Mouse (Mus musculus) heart, embryonic 10.5 days (tissue): ENCODE measurements around the gene Kat6b. TPM values are rescaled to one million over a fixed set of nuclear protein-coding genes. Genes with fewer than 3 reads are reported as not detected.
A peak's percentile ranks its signal among the peaks of the same experiment; 100 is the strongest.

Experiments used
- DNase-seq: peaks from one replicate; pipeline ENCODE4 v3.0.0-alpha.2; 2017; ENCODE audit warnings: low spot score
- H3K27ac ChIP-seq: fragments of 300-500 bp; sonication (generic); 2 replicates; pipeline ENCODE4 v1.5.1; 2016; ENCODE audit warnings: mild to moderate bottlenecking
- H3K27me3 ChIP-seq: fragments of 300-500 bp; sonication (generic); 2 replicates; pipeline ENCODE4 v1.6.1; 2016; ENCODE audit warnings: mild to moderate bottlenecking; ENCODE audit not compliant: poor library complexity, insufficient read depth, severe bottlenecking
- H3K36me3 ChIP-seq: fragments of 300-500 bp; sonication (generic); 2 replicates; pipeline ENCODE4 v1.6.1; 2016; ENCODE audit warnings: mild to moderate bottlenecking, moderate library complexity
- H3K4me1 ChIP-seq: fragments of 300-500 bp; sonication (generic); 2 replicates; pipeline ENCODE4 v1.6.1; 2016; ENCODE audit warnings: mild to moderate bottlenecking
- H3K4me3 ChIP-seq: fragments of 300-500 bp; sonication (generic); 2 replicates; pipeline ENCODE4 v1.5.1; 2016; ENCODE audit warnings: mild to moderate bottlenecking, moderate library complexity
- H3K9me3 ChIP-seq: fragments of 300-500 bp; sonication (generic); 2 replicates; pipeline ENCODE4 v1.6.1; 2016; ENCODE audit warnings: mild to moderate bottlenecking, moderate library complexity
- whole genome bisulfite sequencing: fragments of 180-500 bp; shearing (Covaris S2); methylation state at CpG from one replicate; pipeline ENCODE4 v1.1.7; 2016; 5-methylcytosine and 5-hydroxymethylcytosine counted together
- polyA plus RNA-seq: library from polyadenylated mRNA; unstranded; fragments of >200 nt; fragmentation: Nextera tagmentation; extraction: Ambion mirVana; gene quantifications from 2 replicates; pipeline ENCODE4 v1.2.1, GENCODE M21; 2016

The Kat6b gene
- 9.3 and 11.1 TPM in 2 replicates for polyA plus RNA-seq

DNA sequence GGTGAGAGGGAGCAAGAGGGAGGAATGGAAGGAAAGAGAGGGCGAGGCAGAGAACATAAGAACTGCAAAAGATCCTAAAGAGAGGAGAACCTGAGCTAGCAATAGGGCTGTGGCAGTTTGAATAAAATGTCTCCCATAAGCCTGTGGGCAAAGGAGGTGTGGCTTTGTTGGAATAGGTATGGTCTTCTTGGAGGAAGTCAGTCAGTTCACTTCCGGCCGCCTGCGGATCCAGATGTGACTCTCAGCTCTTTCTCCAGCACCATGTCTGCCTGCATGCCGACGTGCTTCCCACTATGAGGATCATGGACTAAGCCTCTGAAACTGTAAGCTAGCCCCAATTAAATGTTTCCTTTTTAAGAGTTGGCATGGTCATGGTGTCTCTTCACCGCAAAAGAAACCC is at the start of gene Kat6b:
Gene Kat6b (plus strand): TSS at position 204 of the 400 bp plus-strand sequence.
- no peak within 1 kb of the TSS for H3K27ac ChIP-seq
- no peaks in the 10 kb centered on the region for H3K36me3 ChIP-seq
- DNase-seq, result no peak
- no peaks in the 10 kb centered on the region for H3K4me1 ChIP-seq
- 87% methylated on average over 7 of the region's 7 CpGs for WGBS
- no peaks in the 10 kb centered on the region for H3K27me3 ChIP-seq
- no peaks in the 10 kb centered on the region for H3K9me3 ChIP-seq
- no peak within 1 kb of the TSS for H3K4me3 ChIP-seq

DNA sequence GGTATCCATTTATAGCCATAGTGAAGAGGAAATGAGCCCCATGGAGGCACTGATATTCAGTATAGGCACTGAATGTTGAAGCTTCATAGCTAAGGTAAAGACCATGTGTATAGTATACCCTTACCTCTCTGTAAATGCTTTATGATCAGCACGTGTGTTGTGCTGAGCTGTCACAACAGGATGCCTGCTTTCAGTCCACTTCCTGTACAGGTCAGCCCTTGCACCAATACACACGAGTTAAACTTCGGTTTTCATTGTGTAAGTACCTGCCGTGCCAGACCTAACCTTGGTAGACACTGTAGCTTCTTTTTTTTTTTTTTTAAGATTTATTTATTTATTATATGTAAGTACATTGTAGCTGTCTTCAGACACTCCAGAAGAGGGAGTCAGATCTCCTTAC is 47.8 kb upstream of the Kat6b start:
- 85% methylated on average over 4 of the region's 4 CpGs for WGBS
- no peak overlapping the region for H3K27ac ChIP-seq
- H3K27me3 ChIP-seq, result no peaks in the 10 kb centered on the region
- no peak for DNase-seq
- H3K4me3 ChIP-seq, result no peak overlapping the region
- H3K9me3 ChIP-seq, result no peaks in the 10 kb centered on the region
- peaks cover 20% of the 10 kb centered on the region for H3K36me3 ChIP-seq
- H3K4me1 ChIP-seq, result peaks cover 19% of the 10 kb centered on the region

DNA sequence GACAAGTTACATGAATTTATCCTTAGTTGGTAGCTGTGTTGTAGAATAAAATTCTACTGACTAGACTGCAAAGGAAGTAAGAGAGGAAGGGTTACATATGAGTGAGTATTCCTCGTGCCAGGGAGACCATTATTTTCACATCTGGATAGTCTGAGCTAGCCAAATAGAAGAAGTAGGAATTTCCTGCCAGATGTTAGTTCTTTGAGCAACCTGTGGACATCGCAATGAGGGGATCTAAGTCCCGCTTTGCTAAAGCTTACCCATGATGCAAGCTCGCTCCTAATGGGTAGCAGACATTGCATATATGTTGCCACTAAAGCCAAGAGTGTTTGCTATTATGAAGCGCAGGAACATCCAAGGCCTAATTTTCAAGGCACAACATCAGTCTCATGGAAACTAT is 47.2 kb upstream of the Kat6b start:
- Histone ChIP-seq H3K4me3 (no peak overlapping the region), H3K27ac (peak overlapping the region; percentile 36; the same call in 1 of the 2 replicates), H3K4me1 (peaks cover 23% of the 10 kb centered on the region), H3K9me3 (no peaks in the 10 kb centered on the region), H3K36me3 (peaks cover 20% of the 10 kb centered on the region), H3K27me3 (no peaks in the 10 kb centered on the region)
- no peak for DNase-seq
- WGBS, result 83% methylated on average over 5 of the region's 5 CpGs

DNA sequence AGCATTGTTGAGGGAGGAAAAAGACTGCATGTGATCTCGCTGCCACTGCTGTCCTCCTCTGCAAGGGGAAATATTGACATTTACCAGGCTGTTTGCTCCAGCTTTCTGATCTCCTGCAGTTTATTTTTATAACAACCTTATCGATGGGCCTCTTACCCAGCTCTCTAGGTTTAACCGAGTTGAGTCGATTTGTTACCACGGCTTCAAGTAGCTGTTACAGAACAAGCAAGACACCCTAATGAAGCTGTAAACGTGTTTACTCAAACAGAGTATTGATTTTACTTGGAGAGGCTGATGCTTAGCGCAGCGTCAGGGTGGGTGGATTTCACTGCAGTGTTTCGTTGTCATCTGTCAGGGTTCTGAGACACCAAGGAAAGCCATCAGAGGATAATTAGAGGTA is 46.5 kb upstream of the Kat6b start:
- Histone ChIP-seq H3K27me3 (no peaks in the 10 kb centered on the region), H3K9me3 (no peaks in the 10 kb centered on the region), H3K36me3 (peaks cover 20% of the 10 kb centered on the region), H3K27ac (peak overlapping the region; percentile 71), H3K4me3 (no peak overlapping the region), H3K4me1 (peaks cover 26% of the 10 kb centered on the region)
- no peak for DNase-seq
- 42% methylated on average over 9 of the region's 9 CpGs for WGBS

DNA sequence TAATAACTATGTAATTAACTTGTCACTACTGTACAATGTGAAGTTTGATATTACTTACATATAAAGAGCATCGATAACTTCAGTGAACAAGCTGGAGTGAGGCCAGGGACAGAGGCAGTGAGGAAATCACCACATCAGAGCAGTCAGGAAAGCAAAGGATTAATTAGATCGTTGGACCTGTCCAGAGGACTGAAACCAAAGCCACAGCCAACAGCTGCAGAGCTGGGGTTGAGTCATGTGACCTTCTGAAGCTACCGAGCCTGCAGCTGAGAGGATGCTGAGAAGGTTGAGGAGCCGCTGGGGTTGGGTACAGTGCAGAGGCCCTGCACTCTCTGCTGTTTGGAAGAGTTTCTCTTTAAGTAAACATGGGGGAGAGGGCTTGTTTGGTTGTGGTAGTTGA is 41.4 kb upstream of the Kat6b start:
- WGBS, result 50% methylated on average over 4 of the region's 4 CpGs
- H3K4me1 ChIP-seq, result peaks cover 42% of the 10 kb centered on the region
- DNase-seq, result no peak

DNA sequence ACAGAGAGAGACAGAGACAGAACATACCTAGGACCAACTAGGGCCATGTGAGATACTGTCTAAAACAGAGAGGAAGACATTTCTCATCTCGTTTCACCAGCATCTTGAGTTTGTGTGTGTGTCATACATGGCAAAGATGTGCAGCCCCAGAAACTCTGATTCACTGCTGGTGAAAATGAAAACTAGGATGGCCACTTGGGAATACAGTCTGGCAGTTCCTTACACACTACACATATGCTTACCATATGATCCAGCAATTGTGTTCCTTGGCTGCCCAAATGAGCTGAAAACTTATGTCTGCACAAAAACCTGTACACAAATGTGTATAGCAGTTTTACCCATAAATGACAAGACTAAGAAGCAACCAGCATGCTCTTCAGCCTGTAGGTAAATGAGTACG is 40.7 kb upstream of the Kat6b start:
- Histone ChIP-seq H3K4me1 (peaks cover 42% of the 10 kb centered on the region), H3K36me3 (peaks cover 9% of the 10 kb centered on the region; the same call in 1 of the 2 replicates), H3K27ac (no peak overlapping the region), H3K27me3 (no peaks in the 10 kb centered on the region), H3K4me3 (no peak overlapping the region), H3K9me3 (no peaks in the 10 kb centered on the region)
- no peak for DNase-seq
- WGBS, result 94% methylated on average over 2 of the region's 2 CpGs

More for the DNA sequence above, 41.4 kb upstream of the Kat6b start:
- Histone ChIP-seq H3K9me3 (no peaks in the 10 kb centered on the region), H3K27me3 (no peaks in the 10 kb centered on the region), H3K36me3 (peaks cover 9% of the 10 kb centered on the region; the same call in 1 of the 2 replicates), H3K4me3 (no peak overlapping the region), H3K27ac (no peak overlapping the region)

DNA sequence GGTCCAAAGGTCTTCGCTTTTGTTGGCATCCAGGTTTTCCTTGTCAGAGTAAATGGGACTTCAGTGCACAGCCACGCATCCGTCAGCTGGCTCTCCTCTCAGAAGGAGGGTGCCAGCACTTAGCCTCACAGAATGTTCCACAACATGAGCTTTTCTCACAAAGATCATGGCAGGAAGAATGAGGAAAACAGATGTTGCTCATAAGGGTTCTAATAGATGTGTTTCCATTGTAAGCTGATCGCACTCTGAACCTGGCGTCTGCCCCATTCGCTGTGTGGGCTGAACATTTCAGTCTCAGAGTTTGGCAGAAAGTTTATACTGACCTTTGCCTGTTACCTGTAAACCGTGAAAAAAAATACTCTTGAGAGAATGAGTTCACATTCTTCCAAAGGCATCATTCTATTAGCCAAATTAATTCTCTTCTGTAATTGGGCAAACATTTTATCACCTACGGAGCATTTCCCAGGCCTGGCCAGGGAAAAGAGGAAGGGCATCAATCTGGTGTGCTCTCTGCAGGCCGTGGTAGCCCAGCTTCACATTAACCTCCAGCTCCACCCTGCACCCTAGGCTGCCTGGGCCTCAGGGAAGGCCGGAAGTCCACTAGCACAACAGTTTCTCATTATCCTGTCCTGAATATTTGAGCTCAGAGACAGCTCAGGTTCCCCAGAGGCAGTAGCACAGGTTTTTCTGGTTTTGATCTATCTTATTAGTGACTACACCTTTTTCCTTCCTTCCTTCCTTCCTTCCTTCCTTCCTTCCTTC is 39.3 kb upstream of the Kat6b start:
- no peak overlapping the region for H3K27ac ChIP-seq
- 86% methylated on average over 10 of the region's 10 CpGs for WGBS
- no peak for DNase-seq

DNA sequence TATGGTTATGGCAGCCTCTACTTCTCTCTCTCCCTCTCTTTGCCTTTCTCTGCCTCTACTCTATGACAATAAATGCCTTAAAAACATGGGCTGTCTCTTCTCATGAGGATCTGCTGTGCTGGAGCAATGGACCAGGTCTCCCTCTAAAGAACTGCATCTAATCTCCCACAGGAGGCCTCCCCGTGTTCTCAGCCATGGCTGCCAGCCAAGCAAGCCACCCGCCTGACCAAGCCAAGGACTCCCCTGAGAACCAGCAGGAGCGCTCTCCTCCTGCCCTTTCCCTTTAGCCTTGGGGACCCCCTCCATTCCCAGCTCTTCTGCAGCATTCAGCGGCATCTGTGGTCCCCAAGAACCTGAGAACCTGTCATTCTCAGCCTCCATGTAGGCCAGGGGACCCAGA is 28.7 kb upstream of the Kat6b start:
- DNase-seq, result no peak
- WGBS, result 69% methylated on average over 4 of the region's 4 CpGs
- no peaks in the 10 kb centered on the region for H3K9me3 ChIP-seq
- no peak overlapping the region for H3K4me3 ChIP-seq
- peaks cover 2% of the 10 kb centered on the region; the same call in 1 of the 2 replicates for H3K4me1 ChIP-seq
- H3K27ac ChIP-seq, result no peak overlapping the region
- H3K27me3 ChIP-seq, result no peaks in the 10 kb centered on the region
- peaks cover 15% of the 10 kb centered on the region; the same call in 1 of the 2 replicates for H3K36me3 ChIP-seq

More for the DNA sequence above, 39.3 kb upstream of the Kat6b start:
- Histone ChIP-seq H3K9me3 (no peaks in the 10 kb centered on the region), H3K27me3 (no peaks in the 10 kb centered on the region), H3K36me3 (peaks cover 9% of the 10 kb centered on the region; the same call in 1 of the 2 replicates), H3K4me1 (peaks cover 38% of the 10 kb centered on the region), H3K4me3 (no peak overlapping the region)

DNA sequence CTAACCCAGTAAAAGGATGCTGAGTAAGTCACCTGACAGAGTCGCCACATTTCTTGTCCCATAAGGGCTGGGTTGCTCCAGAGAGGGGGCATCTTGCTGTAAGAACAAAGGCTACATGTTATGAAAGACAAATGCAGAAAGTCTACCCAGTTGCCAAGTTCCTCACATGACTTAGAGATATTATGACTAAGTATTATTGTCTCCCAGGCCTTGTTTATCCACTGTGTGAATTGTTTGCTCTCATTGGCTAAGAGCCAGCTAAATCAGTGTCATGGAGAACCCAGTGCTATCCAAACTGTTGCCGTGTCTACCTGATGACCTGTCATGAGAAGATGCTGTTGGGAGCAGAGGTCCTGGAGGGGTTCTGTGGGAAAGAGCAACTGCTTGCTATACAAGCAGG is 27.3 kb upstream of the Kat6b start:
- Histone ChIP-seq H3K27me3 (0 out of 2 replicates have a peak, but pooled peaks cover 2% of the 10 kb centered on the region), H3K36me3 (peaks cover 12% of the 10 kb centered on the region; the same call in 1 of the 2 replicates), H3K27ac (no peak overlapping the region), H3K4me3 (no peak overlapping the region), H3K9me3 (no peaks in the 10 kb centered on the region), H3K4me1 (peaks cover 2% of the 10 kb centered on the region; the same call in 1 of the 2 replicates)
- 78% methylated on average over 2 of the region's 2 CpGs for WGBS
- no peak for DNase-seq

DNA sequence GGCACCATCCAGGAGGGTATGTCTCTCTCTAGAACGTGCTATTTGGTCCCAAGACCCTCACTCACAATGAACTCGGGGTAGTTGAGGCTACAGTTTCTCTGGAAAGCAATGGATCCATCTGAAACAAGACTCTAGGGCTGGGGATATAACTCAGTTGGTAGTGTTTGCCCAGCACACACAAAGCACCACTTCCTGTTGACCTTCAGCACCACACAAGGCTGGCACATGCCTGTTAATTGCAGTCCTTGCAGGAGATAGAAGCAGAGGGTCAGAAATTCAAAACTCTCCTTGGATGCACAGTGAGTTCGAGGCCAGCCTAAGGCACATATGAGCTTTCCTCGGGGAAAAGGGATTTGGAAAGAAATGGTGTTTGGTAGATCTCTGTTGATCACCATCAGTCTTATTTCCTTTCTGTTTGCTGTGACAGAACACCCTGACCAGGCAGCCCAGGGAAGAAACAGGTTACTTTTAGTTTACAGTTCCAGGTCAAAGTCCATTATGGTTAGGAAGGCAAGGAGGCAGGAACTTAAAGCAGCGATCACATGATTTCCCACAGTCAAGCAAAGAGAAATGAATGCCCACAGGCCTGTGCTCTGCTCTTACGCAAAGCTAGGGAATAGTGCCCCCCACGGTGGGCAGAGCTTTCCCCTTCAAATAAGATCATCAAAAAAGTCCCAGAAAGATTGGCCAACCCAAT is 25.4 kb upstream of the Kat6b start:
- Histone ChIP-seq H3K4me1 (peaks cover 2% of the 10 kb centered on the region; the same call in 1 of the 2 replicates), H3K4me3 (no peak overlapping the region), H3K27me3 (0 out of 2 replicates have a peak, but pooled peaks cover 9% of the 10 kb centered on the region), H3K27ac (no peak overlapping the region), H3K9me3 (no peaks in the 10 kb centered on the region), H3K36me3 (no peaks in the 10 kb centered on the region)
- WGBS, result 88% methylated on average over 7 of the region's 7 CpGs
- no peak for DNase-seq

DNA sequence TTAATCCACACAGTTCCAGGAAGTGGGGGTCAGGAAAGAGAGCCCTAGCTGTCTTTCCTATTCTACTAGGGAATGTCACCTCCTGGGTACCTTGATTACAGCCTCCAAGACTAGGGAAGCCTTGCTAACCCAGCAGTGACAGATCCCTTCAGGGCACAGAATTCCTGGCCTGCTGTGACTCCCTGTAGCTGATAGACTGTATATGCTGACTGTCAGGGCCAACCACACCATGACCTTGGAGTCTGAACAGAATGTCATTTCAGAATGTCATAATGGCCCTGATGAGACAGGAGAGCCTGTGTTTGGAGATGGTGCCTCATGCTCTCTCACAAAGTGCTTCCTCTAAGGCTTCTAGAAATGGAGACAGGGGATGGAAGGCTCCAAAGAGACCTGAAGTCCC is 24.7 kb upstream of the Kat6b start:
- H3K4me1 ChIP-seq, result no peaks in the 10 kb centered on the region; the same call in 1 of the 2 replicates
- peak overlapping the region; percentile 36; the same call in 1 of the 2 replicates for H3K27ac ChIP-seq
- DNase-seq, result no peak
- 0 out of 2 replicates have a peak, but pooled peaks cover 9% of the 10 kb centered on the region for H3K27me3 ChIP-seq
- H3K4me3 ChIP-seq, result no peak overlapping the region
- H3K36me3 ChIP-seq, result no peaks in the 10 kb centered on the region
- H3K9me3 ChIP-seq, result no peaks in the 10 kb centered on the region

DNA sequence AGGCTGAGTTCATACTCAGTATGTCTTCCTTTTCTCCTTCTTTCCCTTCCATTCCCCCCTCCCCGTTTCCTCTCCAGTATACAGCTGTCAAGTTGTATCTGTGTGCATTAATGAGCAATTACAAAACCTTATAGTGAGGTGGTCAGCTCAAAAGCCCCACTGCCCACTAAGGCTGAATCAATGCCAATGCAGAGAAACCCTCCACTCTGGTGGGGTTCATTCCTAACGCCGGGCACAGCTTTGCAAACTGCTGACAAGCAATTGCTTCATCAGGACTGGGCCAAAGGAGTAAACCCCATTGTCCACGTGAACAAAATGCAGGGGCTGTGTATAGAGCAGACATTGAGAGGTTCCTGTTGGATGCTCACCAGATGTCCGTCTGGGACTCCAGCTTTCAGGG is 23.4 kb upstream of the Kat6b start:
- Histone ChIP-seq H3K4me1 (no peaks in the 10 kb centered on the region), H3K27ac (no peak overlapping the region), H3K36me3 (no peaks in the 10 kb centered on the region), H3K4me3 (no peak overlapping the region), H3K27me3 (0 out of 2 replicates have a peak, but pooled peaks cover 9% of the 10 kb centered on the region), H3K9me3 (no peaks in the 10 kb centered on the region)
- DNase-seq, result no peak
- WGBS, result 82% methylated on average over 5 of the region's 5 CpGs

DNA sequence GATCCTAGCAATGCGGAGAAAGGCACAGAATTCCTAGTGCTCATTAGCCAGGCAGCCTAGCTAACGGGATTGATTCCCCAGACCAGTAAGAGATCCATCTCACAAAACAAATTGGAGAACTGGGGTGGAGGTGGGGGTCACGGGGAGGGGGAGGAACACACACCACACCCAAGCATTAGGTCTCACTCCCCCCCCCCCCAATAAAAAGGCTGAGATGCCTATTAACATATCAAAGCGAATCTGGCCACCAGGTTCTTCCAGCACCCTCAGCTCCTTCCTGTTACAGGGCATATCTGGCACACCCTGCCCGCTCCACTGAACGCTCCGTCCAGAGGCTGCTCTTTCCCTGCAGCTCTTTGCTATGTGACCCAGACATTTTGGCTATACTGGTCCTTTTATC is 22.5 kb upstream of the Kat6b start:
- 0 out of 2 replicates have a peak, but pooled peaks cover 8% of the 10 kb centered on the region for H3K4me1 ChIP-seq
- H3K4me3 ChIP-seq, result no peak overlapping the region
- no peak overlapping the region for H3K27ac ChIP-seq
- no peak for DNase-seq
- no peaks in the 10 kb centered on the region for H3K9me3 ChIP-seq
- H3K36me3 ChIP-seq, result no peaks in the 10 kb centered on the region
- 80% methylated on average over 7 of the region's 7 CpGs for WGBS
- 0 out of 2 replicates have a peak, but pooled peaks cover 9% of the 10 kb centered on the region for H3K27me3 ChIP-seq
